ENCODE assay signal across 13 mouse cellular contexts in the genomic region with DNA sequence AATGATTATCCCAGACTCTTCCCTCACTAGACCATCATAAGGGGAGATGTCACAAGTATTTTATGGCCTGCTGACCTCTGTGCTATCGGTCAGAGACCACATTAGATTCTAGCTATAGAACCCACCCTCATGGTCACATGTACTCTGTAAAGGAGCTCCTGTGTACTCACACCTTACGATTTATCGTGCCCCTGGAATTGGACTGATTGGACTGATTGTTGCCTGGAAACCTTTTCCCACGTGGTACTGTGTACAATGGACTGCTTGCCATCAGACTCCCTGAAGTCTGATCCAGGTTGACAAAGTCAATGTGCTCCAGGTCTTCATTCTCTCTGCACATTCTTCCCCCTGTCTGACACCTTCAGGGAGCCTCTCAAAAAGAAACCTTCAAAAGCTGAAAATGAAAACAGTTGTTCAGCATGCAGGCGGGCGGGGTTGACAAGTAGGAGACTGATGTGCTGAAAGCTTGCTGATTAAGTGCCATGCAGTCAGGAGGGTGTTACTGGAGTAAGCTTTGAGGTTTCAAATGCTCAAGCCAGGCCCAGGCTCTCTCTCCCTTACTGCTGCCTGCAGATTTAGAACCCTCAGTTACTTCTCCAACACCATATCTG. TPM values are rescaled to one million over a fixed set of nuclear protein-coding genes. Genes with fewer than 3 reads are reported as not detected.
DNase-seq lines count a peak whose midpoint lies in the region; ATAC-seq lines count a peak whose summit lies in the region.
"Had no signal": no experiment of that assay in that cellular context is flagged by ENCODE, and none has a peak within 500 bp of the region (broad histone marks: within the 10 kb centered on the region; RNA-seq: fewer than 3 reads in every experiment).

No protein-coding gene starts in this region.

- no peak for DNase-seq in forebrain, embryonic 11.5 days (ENCODE audit: low spot score)
- DNase-seq in NIH3T3 (ENCODE audit: low read depth): peak; percentile 47
- DNase-seq in intestine, embryonic 14.5 days (ENCODE audit: low spot score): no peak
- no peak for DNase-seq in adrenal gland, postnatal 36 days
- DNase-seq in left cerebral cortex, adult 18-20 months (ENCODE audit: low spot score in 2 of 2): no peak
- DNase-seq: kidney, adult 18-20 months; kidney, postnatal 4 days; liver, embryonic 13.5 days; thymus, postnatal 36 days had no signal

- no peaks in the 10 kb centered on the region for H3K27me3 ChIP-seq in forebrain, embryonic 15.5 days
- no peaks in the 10 kb centered on the region for H3K27me3 ChIP-seq in forebrain, embryonic 11.5 days (ENCODE audit: control insufficient read depth, insufficient read depth, low read length)
- H3K27me3 ChIP-seq in intestine, embryonic 14.5 days (replicated peaks; ENCODE audit: control insufficient read depth, insufficient read depth, low read length): no peaks in the 10 kb centered on the region
- H3K27me3 ChIP-seq in stomach, embryonic 16.5 days (ENCODE audit: control insufficient read depth, insufficient read depth, low read length): no peaks in the 10 kb centered on the region
- H3K27me3 ChIP-seq: liver, embryonic 13.5 days; neural tube, embryonic 13.5 days had no signal

- H3K4me1 ChIP-seq in forebrain, embryonic 15.5 days: no peaks in the 10 kb centered on the region
- no peaks in the 10 kb centered on the region for H3K4me1 ChIP-seq in forebrain, embryonic 11.5 days (replicated peaks; ENCODE audit: control insufficient read depth, insufficient read depth, low read length)
- peaks cover 2% of the 10 kb centered on the region; the same call in 1 of the 2 replicates for H3K4me1 ChIP-seq in intestine, embryonic 14.5 days (replicated peaks; ENCODE audit: control insufficient read depth, insufficient read depth, low read length)
- H3K4me1 ChIP-seq in stomach, embryonic 16.5 days (ENCODE audit: control insufficient read depth, insufficient read depth, low read length): peaks cover 7% of the 10 kb centered on the region
- H3K4me1 ChIP-seq: neural tube, embryonic 13.5 days had no signal

- peak; percentile 55 for ATAC-seq in forebrain, embryonic 15.5 days (replicated peaks)
- no peak for ATAC-seq in forebrain, embryonic 11.5 days (replicated peaks; ENCODE audit: low FRiP score)
- peak; percentile 90 for ATAC-seq in intestine, embryonic 14.5 days (replicated peaks; ENCODE audit: low FRiP score, low TSS enrichment, low read depth)
- peak; percentile 58; the same call in 1 of the 2 replicates for ATAC-seq in stomach, embryonic 16.5 days (ENCODE audit: insufficient read depth, low FRiP score)

- 72% methylated on average over 6 of the region's 6 CpGs for WGBS in forebrain, embryonic 15.5 days
- 78% methylated on average over 6 of the region's 6 CpGs for WGBS in forebrain, embryonic 11.5 days
- 42% methylated on average over 6 of the region's 6 CpGs for WGBS in intestine, embryonic 14.5 days
- WGBS in stomach, embryonic 16.5 days: 40% methylated on average over 6 of the region's 6 CpGs

- H3K9me3 ChIP-seq in forebrain, embryonic 15.5 days: no peaks in the 10 kb centered on the region
- no peaks in the 10 kb centered on the region for H3K9me3 ChIP-seq in forebrain, embryonic 11.5 days (ENCODE audit: control insufficient read depth, low read length)
- H3K9me3 ChIP-seq in intestine, embryonic 14.5 days (ENCODE audit: control insufficient read depth, low read length): no peaks in the 10 kb centered on the region
- no peaks in the 10 kb centered on the region for H3K9me3 ChIP-seq in stomach, embryonic 16.5 days (replicated peaks; ENCODE audit: control insufficient read depth, low read length)
- H3K9me3 ChIP-seq: G1E; liver, embryonic 13.5 days; neural tube, embryonic 13.5 days had no signal

- H3K9ac ChIP-seq in forebrain, embryonic 15.5 days (replicated peaks): no peak overlapping the region
- H3K9ac ChIP-seq in forebrain, embryonic 11.5 days (ENCODE audit: low read length): no peak overlapping the region
- H3K9ac ChIP-seq in intestine, embryonic 14.5 days (ENCODE audit: low read length): no peak overlapping the region
- no peak overlapping the region for H3K9ac ChIP-seq in stomach, embryonic 16.5 days (ENCODE audit: low read length)
- H3K9ac ChIP-seq: liver, embryonic 13.5 days; neural tube, embryonic 13.5 days had no signal

- no peak overlapping the region for H3K4me2 ChIP-seq in forebrain, embryonic 15.5 days (replicated peaks)
- H3K4me2 ChIP-seq in forebrain, embryonic 11.5 days (ENCODE audit: low read depth, low read length, severe bottlenecking): no peak overlapping the region
- H3K4me2 ChIP-seq in intestine, embryonic 14.5 days (ENCODE audit: low read length): no peak overlapping the region
- no peak overlapping the region for H3K4me2 ChIP-seq in stomach, embryonic 16.5 days (ENCODE audit: low read depth, low read length)
- H3K4me2 ChIP-seq: liver, embryonic 13.5 days; neural tube, embryonic 13.5 days had no signal

- no peaks in the 10 kb centered on the region for H3K36me3 ChIP-seq in forebrain, embryonic 15.5 days
- H3K36me3 ChIP-seq in forebrain, embryonic 11.5 days (ENCODE audit: control insufficient read depth, insufficient read depth, low read length): no peaks in the 10 kb centered on the region
- H3K36me3 ChIP-seq in intestine, embryonic 14.5 days (ENCODE audit: control insufficient read depth, insufficient read depth, low read length): no peaks in the 10 kb centered on the region
- no peaks in the 10 kb centered on the region for H3K36me3 ChIP-seq in stomach, embryonic 16.5 days (ENCODE audit: control insufficient read depth, insufficient read depth, low read length)
- H3K36me3 ChIP-seq: G1E; liver, embryonic 13.5 days; neural tube, embryonic 13.5 days had no signal

- no peak overlapping the region for H3K27ac ChIP-seq in forebrain, embryonic 15.5 days (replicated peaks)
- H3K27ac ChIP-seq in forebrain, embryonic 11.5 days (ENCODE audit: low read depth, low read length): no peak overlapping the region
- H3K27ac ChIP-seq in intestine, embryonic 14.5 days (ENCODE audit: low read depth): no peak overlapping the region
- H3K27ac ChIP-seq in stomach, embryonic 16.5 days (ENCODE audit: low read length): no peak overlapping the region
- H3K27ac ChIP-seq: liver, embryonic 13.5 days; neural tube, embryonic 13.5 days had no signal

- no peak overlapping the region for H3K4me3 ChIP-seq in forebrain, embryonic 15.5 days
- H3K4me3 ChIP-seq in forebrain, embryonic 11.5 days (ENCODE audit: low read depth, low read length): no peak overlapping the region
- no peak overlapping the region for H3K4me3 ChIP-seq in intestine, embryonic 14.5 days (ENCODE audit: low read depth, low read length)
- H3K4me3 ChIP-seq in stomach, embryonic 16.5 days (replicated peaks; ENCODE audit: low read length): no peak overlapping the region
- H3K4me3 ChIP-seq: liver, embryonic 13.5 days; neural tube, embryonic 13.5 days had no signal

RNA-seq across cellular contexts. Expression of gene Tmem243, which starts 30.8 kb away (rescaled TPM):
- polyA plus RNA-seq in forebrain, embryonic 15.5 days (2015; fragmentation: Nextera tagmentation; extraction: Ambion mirVana): 13.1 and 13.7 TPM in 2 replicates
- polyA plus RNA-seq in forebrain, embryonic 11.5 days (2014; fragmentation: Nextera tagmentation; extraction: Ambion mirVana): 24.2 and 32.1 TPM in 2 replicates
- 20.6 and 22.4 TPM in 2 replicates for polyA plus RNA-seq in intestine, embryonic 14.5 days (2014; fragmentation: Nextera tagmentation; extraction: Ambion mirVana)
- 6.9 and 7.9 TPM in 2 replicates for polyA plus RNA-seq in stomach, embryonic 16.5 days (2015; fragmentation: Nextera tagmentation; extraction: Ambion mirVana)
- 10 to 100 TPM; 18.6 to 56.8 TPM for total RNA-seq in adrenal gland, postnatal 36 days (2021)
- total RNA-seq in left cerebral cortex, adult 18-20 months (2021): 10 to 100 TPM; 11.5 to 13.0 TPM
